Mouse (Mus musculus): ENCODE data around the gene March6.

DNA sequence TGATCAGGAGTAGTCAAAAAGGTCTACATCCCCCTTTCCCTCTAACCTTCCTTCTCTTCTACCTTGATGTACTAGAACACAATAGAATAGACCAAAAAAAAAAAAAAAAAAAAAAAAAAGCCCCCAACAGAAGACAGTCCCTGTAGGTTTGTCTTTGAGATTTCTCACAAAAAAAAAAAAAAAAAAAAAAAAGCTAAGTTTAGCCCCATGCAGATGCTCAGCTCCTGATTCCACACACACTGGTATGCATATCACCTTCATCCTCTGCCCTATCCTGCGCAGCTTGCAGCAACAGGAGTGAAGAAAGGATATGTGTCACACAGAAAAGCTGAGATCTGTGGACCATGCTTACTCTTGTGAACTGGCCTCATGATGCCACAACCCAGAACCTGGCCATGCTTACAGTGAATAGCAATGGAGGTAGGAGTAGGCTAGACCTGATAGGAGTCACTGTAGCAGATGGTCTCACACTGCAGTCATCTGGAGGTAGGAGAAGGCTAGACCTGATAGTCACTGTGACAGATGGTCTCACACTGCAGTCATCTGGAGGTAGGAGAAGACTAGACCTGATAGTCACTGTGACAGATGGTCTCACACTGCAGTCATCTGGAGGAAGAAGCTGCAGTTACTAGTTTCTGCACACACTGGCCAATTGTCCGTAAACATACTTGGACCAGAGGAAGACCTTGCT lies 1.6 kb upstream of the March6 start:
- TF ChIP-seq GATA1 (IDR thresholded peaks at IDR 0.05; ENCODE audit: low read length) (no peak), TAL1 (IDR thresholded peaks at IDR 0.05; ENCODE audit: low read length) (no peak)
